Mouse (Mus musculus) megakaryocyte, embryonic 14.5 days (primary cell): Measurements from ENCODE around the gene Afap1.

ENCODE experiments used
- FLI1 ChIP-seq: IDR thresholded peaks from 2 replicates; pipeline ENCODE4 v1.6.1; 2012; ENCODE audit warnings: low read length, inconsistent platforms, mixed read lengths
- GATA1 ChIP-seq: IDR thresholded peaks from 3 replicates; pipeline ENCODE4 v1.6.1; 2012; ENCODE audit warnings: mixed read lengths, low read length, inconsistent platforms, borderline replicate concordance

DNA sequence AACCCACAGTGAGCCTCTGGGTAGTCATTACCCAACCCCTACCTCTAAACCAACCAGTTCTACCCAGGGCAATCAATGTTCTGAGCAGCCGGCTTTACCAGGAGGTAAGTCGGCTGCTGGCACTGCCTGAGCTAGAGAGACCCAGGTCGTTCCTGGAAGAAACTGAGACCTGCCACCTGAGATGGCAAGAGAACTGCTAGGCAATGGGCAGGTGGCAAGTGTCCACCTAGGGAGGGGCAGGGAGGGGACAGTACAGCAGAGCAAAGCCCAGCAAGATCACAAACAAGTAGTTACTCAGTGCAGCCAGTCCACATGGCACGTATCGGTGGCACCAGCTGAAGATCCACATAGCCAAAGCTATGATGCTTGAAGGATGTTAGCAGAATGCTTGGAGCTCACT, 16.9 kb upstream of the Afap1 start:
- TF ChIP-seq GATA1 (no peak), FLI1 (no peak)
